Mouse (Mus musculus): ENCODE measurements at regions not wholly inside any gene's neighbourhood (a gene's known extent, or its start where the extent isn't known, plus 50 kb on each side); places are given as distances from the start of the nearest gene placed in this dataset.

DNA sequence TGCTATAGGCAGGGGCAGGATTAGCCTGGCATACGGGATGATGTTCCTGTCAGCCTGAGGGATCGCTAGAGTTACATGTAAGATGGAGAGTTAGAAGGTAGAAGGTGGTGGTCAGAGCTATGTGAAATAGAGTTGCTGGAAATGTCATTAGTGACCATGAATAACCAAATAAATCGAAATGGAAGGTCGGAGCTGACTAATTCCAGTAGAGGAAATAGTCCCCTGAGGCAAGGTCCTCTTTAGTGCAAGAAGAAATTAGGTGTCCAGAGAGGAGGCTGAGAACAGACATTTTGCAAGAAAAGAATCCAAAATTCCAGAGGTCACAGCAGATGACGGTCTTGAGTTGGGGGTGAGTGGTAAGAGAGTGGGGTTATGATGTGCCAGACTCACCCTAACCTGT, 75.9 kb upstream of the Pirt start:
- TF ChIP-seq CTCF (IDR thresholded peaks at IDR 0.05; ENCODE audit: borderline replicate concordance, insufficient read depth, low read depth, low read length), result no peak
- no peak for TF ChIP-seq POLR2A (IDR thresholded peaks at IDR 0.05; ENCODE audit: borderline replicate concordance, insufficient read depth, low read length)

Measured in cerebellum, adult 2 months (tissue).